Mouse (Mus musculus) layer of hippocampus, adult 2 months (tissue): ENCODE measurements at regions not wholly inside any gene's neighbourhood (a gene's known extent, or its start where the extent isn't known, plus 50 kb on each side); places are given as distances from the start of the nearest gene placed in this dataset.
"Not testable (repeated sequence)": the region's sequence is repeated elsewhere in the genome, so short reads cannot be mapped to it uniquely, and the experiment has no call there.

Experiments
- DNase-seq, 2 experiments: peaks; one replicate each; pipeline ENCODE4 v3.0.0; 2022; ENCODE audit warnings: low spot score in 2 of 2
- H3K27ac ChIP-seq: fragments of 200-600 bp; 2 replicates; pipeline ENCODE4 v1.8.1; 2022
- H3K4me3 ChIP-seq: fragments of 200-600 bp; 2 replicates; pipeline ENCODE4 v1.8.1; 2022; ENCODE audit warnings: mild to moderate bottlenecking
- CTCF ChIP-seq: fragments of 200-600 bp; conservative IDR thresholded peaks from 2 replicates; pipeline ENCODE4 v1.8.1; 2022; ENCODE audit warnings: antibody characterized with exemption, mild to moderate bottlenecking, moderate library complexity

GRCm38 (mm10) chr3:149070201-149070600 lies 79.8 kb upstream of the Adgrl2 start:
- TF ChIP-seq CTCF = no peak
- Histone ChIP-seq H3K4me3 (no peak overlapping the region), H3K27ac (no peak overlapping the region)
- DNase-seq = no peak

- no peak for DNase-seq
- Histone ChIP-seq H3K4me3 (no peak overlapping the region), H3K27ac (no peak overlapping the region)
- no peak for TF ChIP-seq CTCF
Observed at GRCm38 (mm10) chr3:149069436-149069835, 79.1 kb upstream of the Adgrl2 start.

- TF ChIP-seq CTCF = no peak
- no peak overlapping the region for H3K4me3 ChIP-seq
- no peak overlapping the region for H3K27ac ChIP-seq
- DNase-seq = no peak
Observed at GRCm38 (mm10) chr3:149068821-149069220, 78.5 kb upstream of the Adgrl2 start.

GRCm38 (mm10) chr3:149067758-149068157 lies 77.4 kb upstream of the Adgrl2 start:
- no peak overlapping the region for H3K27ac ChIP-seq

GRCm38 (mm10) chr3:149055077-149055476 lies 64.7 kb upstream of the Adgrl2 start:
- TF ChIP-seq CTCF = no peak
- Histone ChIP-seq H3K27ac (no peak overlapping the region), H3K4me3 (no peak overlapping the region)
- DNase-seq = no peak

More at GRCm38 (mm10) chr3:149067758-149068157, 77.4 kb upstream of the Adgrl2 start:
- TF ChIP-seq CTCF = no peak
- no peak for DNase-seq
- H3K4me3 ChIP-seq = no peak overlapping the region

- not testable (repeated sequence) for H3K27ac ChIP-seq, H3K4me3 ChIP-seq, DNase-seq
Observed at GRCm38 (mm10) chr3:149052295-149052902, 62.0 kb upstream of the Adgrl2 start.

GRCm38 (mm10) chr3:149045343-149045742 lies 55.0 kb upstream of the Adgrl2 start:
- Histone ChIP-seq H3K27ac (no peak overlapping the region), H3K4me3 (no peak overlapping the region)
- no peak for DNase-seq
- no peak for TF ChIP-seq CTCF

GRCm38 (mm10) chr3:149043901-149044300 lies 53.5 kb upstream of the Adgrl2 start:
- no peak for DNase-seq

GRCm38 (mm10) chr3:149042527-149042926 lies 52.2 kb upstream of the Adgrl2 start:
- no peak overlapping the region for H3K4me3 ChIP-seq
- no peak overlapping the region for H3K27ac ChIP-seq

More at GRCm38 (mm10) chr3:149043901-149044300, 53.5 kb upstream of the Adgrl2 start:
- H3K4me3 ChIP-seq = no peak overlapping the region
- TF ChIP-seq CTCF = no peak
- no peak overlapping the region for H3K27ac ChIP-seq

GRCm38 (mm10) chr3:149041188-149041587 lies 50.8 kb upstream of the Adgrl2 start:
- TF ChIP-seq CTCF = no peak
- Histone ChIP-seq H3K27ac (no peak overlapping the region), H3K4me3 (no peak overlapping the region)
- no peak for DNase-seq

More at GRCm38 (mm10) chr3:149042527-149042926, 52.2 kb upstream of the Adgrl2 start:
- no peak for DNase-seq
- TF ChIP-seq CTCF = no peak
